Mouse (Mus musculus) intestine, embryonic 14.5 days (tissue): ENCODE results near the gene Tns3. TPM values are rescaled to one million over a fixed set of nuclear protein-coding genes. Genes with fewer than 3 reads are reported as not detected.

ENCODE experiments used
- ATAC-seq: fragments of 200-750 bp; cut with Nextera tagmentation; replicated peaks from 2 replicates; pipeline ENCODE4 v1.8.0; 2017; ENCODE audit warnings: low read depth, moderate number of reproducible peaks, moderate TSS enrichment, moderate library complexity; ENCODE audit not compliant: low FRiP score, low TSS enrichment
- DNase-seq: peaks from one replicate; pipeline ENCODE4 v3.0.0-alpha.2; 2018; ENCODE audit warnings: low spot score
- H3K27ac ChIP-seq: fragments of 300-500 bp; sonication (generic); 2 replicates; pipeline ENCODE4 v1.5.1; 2014; ENCODE audit warnings: low read depth, mild to moderate bottlenecking, control low read depth
- H3K27me3 ChIP-seq: fragments of 300-500 bp; sonication (generic); replicated peaks from 2 replicates; pipeline ENCODE4 v1.6.1; 2014; ENCODE audit warnings: low read length, control low read depth; ENCODE audit not compliant: control insufficient read depth, insufficient read depth
- H3K36me3 ChIP-seq: fragments of 300-500 bp; sonication (generic); 2 replicates; pipeline ENCODE4 v1.6.1; 2014; ENCODE audit warnings: low read length, control low read depth; ENCODE audit not compliant: control insufficient read depth, insufficient read depth
- H3K4me1 ChIP-seq: fragments of 300-500 bp; sonication (generic); replicated peaks from 2 replicates; pipeline ENCODE4 v1.6.1; 2014; ENCODE audit warnings: low read length, control low read depth, mixed read lengths; ENCODE audit not compliant: control insufficient read depth, insufficient read depth
- H3K4me2 ChIP-seq: fragments of 300-500 bp; sonication (generic); 2 replicates; pipeline ENCODE4 v1.6.1; 2014; ENCODE audit warnings: low read length
- H3K4me3 ChIP-seq: fragments of 300-500 bp; sonication (generic); 2 replicates; pipeline ENCODE4 v1.5.1; 2014; ENCODE audit warnings: low read depth, low read length, control low read depth, mixed read lengths
- H3K9ac ChIP-seq: fragments of 300-500 bp; sonication (generic); 2 replicates; pipeline ENCODE4 v1.6.1; 2014; ENCODE audit warnings: mild to moderate bottlenecking, low read length
- H3K9me3 ChIP-seq: fragments of 300-500 bp; sonication (generic); 2 replicates; pipeline ENCODE4 v1.6.1; 2016; ENCODE audit warnings: low read length, control low read depth; ENCODE audit not compliant: control insufficient read depth
- WGBS: fragments of 180-500 bp; shearing (Covaris S2); extraction: QIAGEN DNeasy Blood & Tissue Kit; methylation state at CpG from one replicate; pipeline ENCODE4 v1.1.7; 2014; 5-methylcytosine and 5-hydroxymethylcytosine counted together
- polyA plus RNA-seq: library from polyadenylated mRNA; unstranded; fragments of >200 nt; fragmentation: Nextera tagmentation; extraction: Ambion mirVana; gene quantifications from 2 replicates; pipeline ENCODE4 v1.2.1, GENCODE M21; 2014

The Tns3 gene
- polyA plus RNA-seq, 1 experiment from 2014 or later: 25.7 TPM

- H3K27me3 ChIP-seq: no peaks in the 10 kb centered on the region
- no peak overlapping the region for H3K27ac ChIP-seq
- 91% methylated on average over 8 of the region's 8 CpGs for WGBS
- H3K4me2 ChIP-seq: no peak overlapping the region
- DNase-seq (no peak), ATAC-seq (no peak)
- H3K4me1 ChIP-seq: peaks cover 26% of the 10 kb centered on the region
- no peak overlapping the region for H3K4me3 ChIP-seq
- H3K9ac ChIP-seq: no peak overlapping the region
- H3K9me3 ChIP-seq: no peaks in the 10 kb centered on the region
- H3K36me3 ChIP-seq: no peaks in the 10 kb centered on the region
Observed at GRCm38 (mm10) chr11:8688907-8689306, 24.6 kb upstream of the Tns3 start.

- H3K36me3 ChIP-seq: no peaks in the 10 kb centered on the region
- ATAC-seq (no peak), DNase-seq (no peak)
- no peak overlapping the region for H3K9ac ChIP-seq
- H3K4me1 ChIP-seq: peaks cover 5% of the 10 kb centered on the region; the same call in 1 of the 2 replicates
- H3K4me3 ChIP-seq: no peak overlapping the region
- no peak overlapping the region for H3K27ac ChIP-seq
- H3K27me3 ChIP-seq: no peaks in the 10 kb centered on the region
- H3K9me3 ChIP-seq: no peaks in the 10 kb centered on the region
- H3K4me2 ChIP-seq: no peak overlapping the region
- 73% methylated on average over 3 of the region's 3 CpGs for WGBS
Observed at GRCm38 (mm10) chr11:8686501-8686900, 22.2 kb upstream of the Tns3 start.

- Histone ChIP-seq H3K9me3 (no peaks in the 10 kb centered on the region), H3K4me1 (0 out of 2 replicates have a peak, but pooled peaks cover 6% of the 10 kb centered on the region), H3K36me3 (no peaks in the 10 kb centered on the region), H3K4me3 (no peak overlapping the region), H3K27me3 (no peaks in the 10 kb centered on the region), H3K9ac (no peak overlapping the region), H3K4me2 (no peak overlapping the region), H3K27ac (no peak overlapping the region)
- no peak for DNase-seq
- ATAC-seq: no peak
- 66% methylated on average over 1 of the region's 1 CpGs for WGBS
Observed at GRCm38 (mm10) chr11:8686061-8686460, 21.7 kb upstream of the Tns3 start.

- Histone ChIP-seq H3K9ac (no peak overlapping the region), H3K27me3 (no peaks in the 10 kb centered on the region), H3K4me3 (no peak overlapping the region), H3K9me3 (no peaks in the 10 kb centered on the region), H3K4me2 (no peak overlapping the region), H3K36me3 (no peaks in the 10 kb centered on the region), H3K27ac (no peak overlapping the region), H3K4me1 (0 out of 2 replicates have a peak, but pooled peaks cover 11% of the 10 kb centered on the region)
- DNase-seq: no peak
- 48% methylated on average over 3 of the region's 3 CpGs for WGBS
- no peak for ATAC-seq
Observed at GRCm38 (mm10) chr11:8685195-8685594, 20.9 kb upstream of the Tns3 start.

GRCm38 (mm10) chr11:8684262-8684661 is 19.9 kb upstream of the Tns3 start:
- Histone ChIP-seq H3K4me3 (no peak overlapping the region), H3K27me3 (no peaks in the 10 kb centered on the region), H3K27ac (no peak overlapping the region), H3K4me1 (0 out of 2 replicates have a peak, but pooled peaks cover 11% of the 10 kb centered on the region), H3K9ac (no peak overlapping the region), H3K9me3 (no peaks in the 10 kb centered on the region), H3K4me2 (no peak overlapping the region), H3K36me3 (no peaks in the 10 kb centered on the region)
- DNase-seq (no peak), ATAC-seq (no peak)
- 93% methylated on average over 5 of the region's 5 CpGs for WGBS

GRCm38 (mm10) chr11:8681356-8681755 is 17.0 kb upstream of the Tns3 start:
- H3K4me3 ChIP-seq: no peak overlapping the region
- H3K27ac ChIP-seq: peak overlapping the region; percentile 51; the same call in 1 of the 2 replicates
- no peaks in the 10 kb centered on the region for H3K9me3 ChIP-seq
- H3K27me3 ChIP-seq: no peaks in the 10 kb centered on the region
- DNase-seq: no peak
- no peak overlapping the region for H3K9ac ChIP-seq
- no peaks in the 10 kb centered on the region for H3K36me3 ChIP-seq
- no peak for ATAC-seq
- H3K4me2 ChIP-seq: no peak overlapping the region
- H3K4me1 ChIP-seq: 0 out of 2 replicates have a peak, but pooled peaks cover 14% of the 10 kb centered on the region
- 53% methylated on average over 3 of the region's 3 CpGs for WGBS

- ATAC-seq (no peak), DNase-seq (no peak)
- H3K4me2 ChIP-seq: no peak overlapping the region
- H3K4me3 ChIP-seq: no peak overlapping the region
- H3K4me1 ChIP-seq: 0 out of 2 replicates have a peak, but pooled peaks cover 14% of the 10 kb centered on the region
- H3K36me3 ChIP-seq: no peaks in the 10 kb centered on the region
- no peaks in the 10 kb centered on the region for H3K27me3 ChIP-seq
- no peaks in the 10 kb centered on the region for H3K9me3 ChIP-seq
- peak overlapping the region; percentile 51 for H3K27ac ChIP-seq
- no peak overlapping the region for H3K9ac ChIP-seq
- WGBS: 26% methylated on average over 7 of the region's 7 CpGs
Observed at GRCm38 (mm10) chr11:8680650-8681049, 16.3 kb upstream of the Tns3 start.

- Histone ChIP-seq H3K9me3 (no peaks in the 10 kb centered on the region), H3K27me3 (no peaks in the 10 kb centered on the region), H3K4me3 (no peak overlapping the region), H3K4me1 (peaks cover 20% of the 10 kb centered on the region), H3K9ac (no peak overlapping the region), H3K4me2 (no peak overlapping the region), H3K27ac (no peak overlapping the region), H3K36me3 (no peaks in the 10 kb centered on the region)
- WGBS: 85% methylated on average over 5 of the region's 5 CpGs
- ATAC-seq (no peak), DNase-seq (no peak)
Observed at GRCm38 (mm10) chr11:8679221-8679620, 14.9 kb upstream of the Tns3 start.

GRCm38 (mm10) chr11:8678260-8678995 is 14.1 kb upstream of the Tns3 start:
- Histone ChIP-seq H3K9ac (no peak overlapping the region), H3K4me3 (no peak overlapping the region), H3K9me3 (no peaks in the 10 kb centered on the region), H3K27ac (no peak overlapping the region; the same call in 1 of the 2 replicates), H3K36me3 (no peaks in the 10 kb centered on the region), H3K27me3 (no peaks in the 10 kb centered on the region), H3K4me2 (no peak overlapping the region), H3K4me1 (peaks cover 20% of the 10 kb centered on the region)
- 81% methylated on average over 12 of the region's 12 CpGs for WGBS
- no peak for DNase-seq
- no peak for ATAC-seq
